Mouse (Mus musculus): ENCODE measurements around the gene Bak1. TPM values are rescaled to one million over a fixed set of nuclear protein-coding genes. Genes with fewer than 3 reads are reported as not detected.

The Bak1 gene
- polyA plus RNA-seq, 2 experiments = 11.1 to 48.6 TPM

GRCm38 (mm10) chr17:27070913-27071312 lies 42.1 kb upstream of the Bak1 start:
- Histone ChIP-seq H3K27me3 (ENCODE audit: control insufficient read depth, insufficient read depth, low read length) (no peaks in the 10 kb centered on the region), H3K9ac (ENCODE audit: low read depth, low read length, severe bottlenecking) (no peak overlapping the region), H3K4me2 (replicated peaks; ENCODE audit: low read depth, low read length, severe bottlenecking) (no peak overlapping the region), H3K36me3 (ENCODE audit: control insufficient read depth, insufficient read depth, low read length) (0 out of 2 replicates have a peak, but pooled peaks cover 2% of the 10 kb centered on the region), H3K4me1 (ENCODE audit: control insufficient read depth, insufficient read depth, low read length) (0 out of 2 replicates have a peak, but pooled peaks cover 4% of the 10 kb centered on the region), H3K27ac (replicated peaks; ENCODE audit: low read depth, low read length) (no peak overlapping the region), H3K9me3 (ENCODE audit: control insufficient read depth, low read length) (no peaks in the 10 kb centered on the region), H3K4me3 (replicated peaks; ENCODE audit: low read length) (no peak overlapping the region)
- DNase-seq (ENCODE audit: low spot score) (no peak), ATAC-seq (ENCODE audit: low FRiP score, low read depth) (no peak)
- no peak for TF ChIP-seq POLR2A (IDR thresholded peaks at IDR 0.05; ENCODE audit: borderline replicate concordance, extremely low read depth, insufficient read depth, insufficient read length)
- 96% methylated on average over 7 of the region's 7 CpGs for WGBS

GRCm38 (mm10) chr17:27069071-27069470 lies 40.3 kb upstream of the Bak1 start:
- TF ChIP-seq POLR2A (IDR thresholded peaks at IDR 0.05; ENCODE audit: borderline replicate concordance, extremely low read depth, insufficient read depth, insufficient read length) = no peak
- Histone ChIP-seq H3K9ac (ENCODE audit: low read depth, low read length, severe bottlenecking) (no peak overlapping the region), H3K4me2 (replicated peaks; ENCODE audit: low read depth, low read length, severe bottlenecking) (no peak overlapping the region), H3K27me3 (ENCODE audit: control insufficient read depth, insufficient read depth, low read length) (no peaks in the 10 kb centered on the region), H3K4me3 (replicated peaks; ENCODE audit: low read length) (no peak overlapping the region), H3K36me3 (ENCODE audit: control insufficient read depth, insufficient read depth, low read length) (no peaks in the 10 kb centered on the region), H3K9me3 (ENCODE audit: control insufficient read depth, low read length) (no peaks in the 10 kb centered on the region), H3K27ac (replicated peaks; ENCODE audit: low read depth, low read length) (no peak overlapping the region), H3K4me1 (ENCODE audit: control insufficient read depth, insufficient read depth, low read length) (no peaks in the 10 kb centered on the region)
- no peak for ATAC-seq (ENCODE audit: low FRiP score, low read depth)
- 72% methylated on average over 4 of the region's 5 CpGs for WGBS
- no peak for DNase-seq (ENCODE audit: low spot score)

- Histone ChIP-seq H3K36me3 (ENCODE audit: control insufficient read depth, insufficient read depth, low read length) (no peaks in the 10 kb centered on the region), H3K4me2 (replicated peaks; ENCODE audit: low read depth, low read length, severe bottlenecking) (no peak overlapping the region), H3K27ac (replicated peaks; ENCODE audit: low read depth, low read length) (no peak overlapping the region), H3K9ac (ENCODE audit: low read depth, low read length, severe bottlenecking) (no peak overlapping the region), H3K9me3 (ENCODE audit: control insufficient read depth, low read length) (no peaks in the 10 kb centered on the region), H3K4me1 (ENCODE audit: control insufficient read depth, insufficient read depth, low read length) (peaks cover 6% of the 10 kb centered on the region; the same call in 1 of the 2 replicates), H3K4me3 (replicated peaks; ENCODE audit: low read length) (no peak overlapping the region), H3K27me3 (ENCODE audit: control insufficient read depth, insufficient read depth, low read length) (no peaks in the 10 kb centered on the region)
- no peak for TF ChIP-seq POLR2A (IDR thresholded peaks at IDR 0.05; ENCODE audit: borderline replicate concordance, extremely low read depth, insufficient read depth, insufficient read length)
- ATAC-seq (ENCODE audit: low FRiP score, low read depth) (no peak), DNase-seq (ENCODE audit: low spot score) (no peak)
- WGBS = 85% methylated on average over 7 of the region's 7 CpGs
Measured at GRCm38 (mm10) chr17:27066065-27066464, 37.3 kb upstream of the Bak1 start.

GRCm38 (mm10) chr17:27064195-27064594 lies 35.4 kb upstream of the Bak1 start:
- H3K4me2 ChIP-seq (replicated peaks; ENCODE audit: low read depth, low read length, severe bottlenecking) = no peak overlapping the region
- no peaks in the 10 kb centered on the region for H3K36me3 ChIP-seq (ENCODE audit: control insufficient read depth, insufficient read depth, low read length)
- H3K9ac ChIP-seq (ENCODE audit: low read depth, low read length, severe bottlenecking) = no peak overlapping the region
- peaks cover 14% of the 10 kb centered on the region; the same call in 1 of the 2 replicates for H3K4me1 ChIP-seq (ENCODE audit: control insufficient read depth, insufficient read depth, low read length)
- no peaks in the 10 kb centered on the region for H3K27me3 ChIP-seq (ENCODE audit: control insufficient read depth, insufficient read depth, low read length)
- no peak for TF ChIP-seq POLR2A (IDR thresholded peaks at IDR 0.05; ENCODE audit: borderline replicate concordance, extremely low read depth, insufficient read depth, insufficient read length)
- WGBS = 56% methylated on average over 2 of the region's 2 CpGs
- DNase-seq (ENCODE audit: low spot score) (no peak), ATAC-seq (ENCODE audit: low FRiP score, low read depth) (no peak)
- no peak overlapping the region for H3K4me3 ChIP-seq (replicated peaks; ENCODE audit: low read length)
- H3K9me3 ChIP-seq (ENCODE audit: control insufficient read depth, low read length) = no peaks in the 10 kb centered on the region
- H3K27ac ChIP-seq (replicated peaks; ENCODE audit: low read depth, low read length) = no peak overlapping the region

- no peak overlapping the region for H3K27ac ChIP-seq (replicated peaks; ENCODE audit: low read depth, low read length)
- H3K4me3 ChIP-seq (replicated peaks; ENCODE audit: low read length) = no peak overlapping the region
- H3K4me1 ChIP-seq (ENCODE audit: control insufficient read depth, insufficient read depth, low read length) = peaks cover 16% of the 10 kb centered on the region
- H3K36me3 ChIP-seq (ENCODE audit: control insufficient read depth, insufficient read depth, low read length) = no peaks in the 10 kb centered on the region
- DNase-seq (ENCODE audit: low spot score) (no peak), ATAC-seq (ENCODE audit: low FRiP score, low read depth) (no peak)
- TF ChIP-seq POLR2A (IDR thresholded peaks at IDR 0.05; ENCODE audit: borderline replicate concordance, extremely low read depth, insufficient read depth, insufficient read length) = no peak
- H3K9ac ChIP-seq (ENCODE audit: low read depth, low read length, severe bottlenecking) = no peak overlapping the region
- H3K4me2 ChIP-seq (replicated peaks; ENCODE audit: low read depth, low read length, severe bottlenecking) = no peak overlapping the region
- no peaks in the 10 kb centered on the region for H3K9me3 ChIP-seq (ENCODE audit: control insufficient read depth, low read length)
- H3K27me3 ChIP-seq (ENCODE audit: control insufficient read depth, insufficient read depth, low read length) = no peaks in the 10 kb centered on the region
- 48% methylated on average over 6 of the region's 6 CpGs for WGBS
Measured at GRCm38 (mm10) chr17:27063717-27064116, 34.9 kb upstream of the Bak1 start.

GRCm38 (mm10) chr17:27062684-27063083 lies 33.9 kb upstream of the Bak1 start:
- WGBS = 92% methylated on average over 7 of the region's 7 CpGs
- Histone ChIP-seq H3K9ac (ENCODE audit: low read depth, low read length, severe bottlenecking) (no peak overlapping the region), H3K36me3 (ENCODE audit: control insufficient read depth, insufficient read depth, low read length) (no peaks in the 10 kb centered on the region), H3K27ac (replicated peaks; ENCODE audit: low read depth, low read length) (no peak overlapping the region), H3K9me3 (ENCODE audit: control insufficient read depth, low read length) (no peaks in the 10 kb centered on the region), H3K27me3 (ENCODE audit: control insufficient read depth, insufficient read depth, low read length) (no peaks in the 10 kb centered on the region), H3K4me1 (ENCODE audit: control insufficient read depth, insufficient read depth, low read length) (peaks cover 26% of the 10 kb centered on the region), H3K4me2 (replicated peaks; ENCODE audit: low read depth, low read length, severe bottlenecking) (no peak overlapping the region), H3K4me3 (replicated peaks; ENCODE audit: low read length) (no peak overlapping the region)
- ATAC-seq (ENCODE audit: low FRiP score, low read depth) (no peak), DNase-seq (ENCODE audit: low spot score) (no peak)
- TF ChIP-seq POLR2A (IDR thresholded peaks at IDR 0.05; ENCODE audit: borderline replicate concordance, extremely low read depth, insufficient read depth, insufficient read length) = no peak

Measured in limb, embryonic 14.5 days (tissue).